Mouse (Mus musculus): ENCODE measurements around the gene Tvp23b. TPM values are rescaled to one million over a fixed set of nuclear protein-coding genes. Genes with fewer than 3 reads are reported as not detected.

Gene Tvp23b
- total RNA-seq, 2 experiments from 2014 or later, result 18.9 to 20.4 TPM

DNA sequence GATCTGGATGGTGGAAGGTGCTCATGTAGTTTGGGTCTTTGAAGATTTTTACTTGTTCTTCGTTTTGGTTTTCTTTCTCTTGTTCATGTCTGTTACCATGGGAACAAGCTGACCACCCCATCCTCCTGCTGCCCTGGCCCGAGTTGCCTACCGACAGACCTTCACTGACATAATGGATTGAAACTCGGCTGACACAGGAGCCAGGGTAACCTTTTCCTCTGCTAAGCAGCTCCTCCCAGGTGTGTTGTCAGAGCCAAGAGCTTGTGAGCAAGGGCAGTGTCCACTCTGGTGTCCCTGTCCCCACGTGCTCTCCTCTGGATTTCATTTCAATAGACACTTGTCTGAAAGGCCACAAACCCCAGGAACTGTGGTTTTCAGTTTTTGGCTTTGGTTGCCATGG lies 59.7 kb downstream of the Tvp23b start:
- DNase-seq (ENCODE audit: low spot score in 2 of 2), result no peak

DNA sequence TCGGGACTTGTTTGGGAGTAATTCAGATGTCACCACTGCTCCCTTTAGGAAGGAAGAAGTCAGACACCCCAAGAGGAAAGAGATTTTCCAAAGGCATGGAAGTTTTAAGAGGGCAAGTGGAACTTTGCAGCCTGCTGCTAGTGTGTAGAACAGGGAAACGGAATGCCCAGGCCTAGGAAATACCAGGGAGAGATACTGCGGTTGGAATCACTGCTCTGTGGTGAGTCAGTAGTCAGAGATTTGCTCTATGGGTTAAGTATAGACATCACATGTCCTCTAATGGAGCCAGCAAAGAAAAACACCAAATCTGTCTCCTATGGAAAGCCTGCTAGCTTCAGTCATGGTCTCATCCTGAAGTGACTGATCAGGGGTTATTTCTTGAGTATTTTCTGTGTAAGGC lies 60.9 kb downstream of the Tvp23b start:
- DNase-seq (ENCODE audit: low spot score in 2 of 2), result no peak

DNA sequence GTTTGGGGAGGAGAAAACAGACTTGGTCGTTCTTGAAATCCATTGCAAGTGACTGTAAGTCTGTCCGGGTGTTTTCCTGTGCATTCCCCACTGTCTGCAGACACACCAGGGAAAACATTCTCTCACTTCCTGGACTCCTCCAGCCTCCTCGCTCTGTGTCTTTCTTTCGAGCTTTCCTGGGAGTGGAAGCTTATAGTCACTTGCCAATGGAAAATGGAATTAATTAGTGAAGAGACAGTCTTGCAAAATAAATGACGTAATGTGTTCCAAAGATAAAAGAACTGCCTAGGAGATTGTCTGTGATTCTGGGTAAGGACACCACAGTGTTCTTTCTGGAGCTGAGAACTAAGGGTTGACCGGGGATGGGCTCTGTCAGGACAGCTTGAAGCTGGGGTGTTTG lies 64.3 kb downstream of the Tvp23b start:
- no peak for DNase-seq (ENCODE audit: low spot score in 2 of 2)

DNA sequence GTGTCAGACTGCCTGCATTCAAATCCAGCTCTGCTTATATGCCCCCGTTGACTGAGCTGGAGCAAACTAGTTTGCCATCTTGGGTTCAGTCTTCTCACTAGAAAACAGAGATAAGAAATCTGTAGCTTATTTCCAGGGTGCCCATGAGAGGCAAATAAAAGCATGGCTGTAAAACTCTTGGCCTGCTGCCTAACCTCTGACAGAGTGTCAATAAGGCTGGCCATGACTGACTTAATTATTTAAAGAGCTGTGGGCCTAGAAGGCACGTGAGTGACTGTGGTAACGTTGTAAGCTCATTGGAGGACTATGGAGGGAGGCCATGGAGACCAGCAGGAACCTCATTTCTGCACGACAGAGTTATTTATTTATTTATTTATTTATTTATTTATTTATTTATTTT lies 66.3 kb downstream of the Tvp23b start:
- no peak for DNase-seq (ENCODE audit: low spot score in 2 of 2)

DNA sequence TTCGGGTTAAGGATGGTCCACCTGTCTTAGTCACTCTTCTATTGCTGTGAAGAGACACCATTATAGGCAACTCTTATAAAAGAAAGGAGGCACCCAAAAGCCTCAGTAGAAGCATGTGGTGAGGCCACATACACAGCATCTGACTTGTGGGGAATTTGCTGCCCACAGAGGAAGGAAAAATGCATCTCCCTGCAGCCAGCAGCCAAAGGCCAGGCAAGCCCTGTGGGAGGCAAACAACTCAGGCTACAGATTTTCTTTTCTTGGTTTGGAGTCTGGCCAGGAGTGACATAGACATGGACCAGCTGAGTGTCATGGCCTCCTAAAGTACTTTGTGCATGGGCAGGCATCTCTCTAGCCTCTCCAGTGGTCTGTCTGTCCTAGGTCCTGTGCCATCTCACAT lies 70.3 kb downstream of the Tvp23b start:
- no peak for DNase-seq (ENCODE audit: low spot score in 2 of 2)

DNA sequence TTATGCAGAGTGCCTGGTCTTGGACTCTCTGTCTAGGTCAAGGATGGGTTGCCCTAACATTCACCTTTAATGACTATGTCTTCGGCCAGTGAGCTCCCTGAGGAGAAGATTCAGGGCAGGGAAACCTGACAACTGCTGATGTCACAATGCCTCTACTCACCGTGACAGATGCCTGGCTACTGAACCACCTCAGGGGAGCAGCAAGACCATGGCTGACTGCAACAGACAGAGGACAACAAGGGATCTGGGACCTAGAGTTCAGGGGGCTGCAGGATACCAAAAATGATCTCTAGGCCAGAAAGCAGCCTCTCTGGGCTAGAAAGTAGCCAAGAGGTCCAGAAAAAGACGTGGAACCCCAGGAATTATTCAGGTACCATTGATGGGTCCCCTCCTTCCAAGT lies 71.8 kb downstream of the Tvp23b start, which contains the start of gene Cdrt4:
Gene Cdrt4 (plus strand): TSS at position 182 of the 400 bp plus-strand sequence.
- no peak for DNase-seq (ENCODE audit: low spot score in 2 of 2)

DNA sequence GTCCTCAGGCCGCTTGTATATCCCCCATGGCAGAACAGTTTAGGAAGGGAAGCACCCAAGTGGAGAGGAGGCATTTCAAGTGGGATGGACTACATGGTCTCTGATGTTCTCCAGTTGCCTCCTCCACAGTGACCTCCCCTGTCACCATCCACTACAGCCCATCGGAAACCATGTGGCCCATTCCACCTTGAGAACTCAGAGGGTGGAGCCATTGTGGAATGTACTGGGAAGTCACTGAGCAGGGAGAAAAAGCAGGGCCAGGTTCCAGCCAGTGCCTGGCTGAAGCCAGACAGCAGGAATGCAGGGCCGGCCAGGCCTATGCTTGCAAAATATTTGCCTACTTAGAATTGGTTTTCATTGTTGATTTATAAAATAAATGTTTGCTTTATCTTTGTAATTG lies 75.5 kb downstream of the Tvp23b start:
- no peak for DNase-seq (ENCODE audit: low spot score in 2 of 2)

DNA sequence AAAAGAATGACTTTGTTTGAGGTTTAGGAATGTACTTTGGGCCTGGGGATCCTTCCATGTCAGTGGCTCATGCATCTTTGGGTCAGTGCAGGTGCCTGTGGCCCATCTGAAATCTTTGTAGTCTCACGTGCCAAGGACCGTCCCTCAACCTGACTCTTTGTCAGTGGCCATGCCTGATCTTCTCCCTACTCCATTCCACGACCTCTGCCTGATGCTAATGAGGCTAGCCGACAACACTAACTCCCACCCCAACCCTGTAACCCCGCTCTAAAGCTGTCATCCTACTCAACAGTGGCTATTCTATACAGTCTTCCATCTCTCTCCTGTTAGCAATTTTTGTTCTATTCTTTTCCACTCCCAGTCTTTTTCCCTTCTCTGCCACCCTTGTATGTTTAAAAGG lies 75.9 kb downstream of the Tvp23b start:
- DNase-seq (ENCODE audit: low spot score in 2 of 2), result no peak

DNA sequence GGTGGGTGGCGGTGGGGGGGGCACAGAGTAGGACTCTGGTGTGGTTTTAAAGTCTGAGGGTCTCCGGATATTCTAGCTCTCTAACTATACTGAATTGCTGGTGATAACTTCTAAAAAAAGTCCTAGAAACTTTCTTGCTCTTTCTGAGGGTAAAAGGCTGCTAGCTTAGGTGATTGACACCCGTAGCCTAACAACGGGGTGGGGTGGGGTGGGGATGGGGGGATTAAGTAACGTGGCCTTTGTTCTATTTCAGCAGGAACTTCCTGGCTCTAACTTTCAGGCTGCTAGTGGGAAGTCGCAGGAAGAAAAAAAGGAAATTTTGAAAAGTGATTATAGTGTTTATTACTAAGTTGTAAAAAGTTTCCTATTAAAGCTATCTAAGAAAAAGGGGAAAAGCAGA lies 76.5 kb downstream of the Tvp23b start:
- DNase-seq (ENCODE audit: low spot score in 2 of 2), result no peak

DNA sequence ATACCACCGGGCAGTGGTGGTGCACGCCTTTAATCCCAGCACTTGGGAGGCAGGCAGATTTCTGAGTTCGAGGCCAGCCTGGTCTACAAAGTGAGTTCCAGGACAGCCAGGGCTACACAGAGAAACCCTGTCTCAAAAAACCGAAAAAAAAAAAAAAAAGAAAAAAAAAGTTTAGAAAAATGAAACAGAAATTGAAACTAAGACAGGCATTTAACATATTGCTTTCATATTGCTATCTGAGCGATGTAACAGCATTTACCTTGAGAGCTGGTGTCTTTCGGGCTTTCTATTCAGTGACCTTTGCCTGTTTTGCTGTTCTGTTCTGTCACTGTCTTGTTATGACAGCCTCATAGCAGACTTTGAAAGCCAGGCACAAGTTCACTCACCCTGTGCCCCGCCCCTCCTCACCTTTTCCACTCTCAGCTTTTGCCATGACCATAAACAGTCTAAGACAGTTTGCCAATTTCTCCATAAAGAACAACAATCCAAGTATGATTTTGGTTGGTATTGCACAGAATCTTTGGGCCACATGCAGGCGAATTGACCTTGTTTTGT lies 78.4 kb downstream of the Tvp23b start:
- no peak for DNase-seq (ENCODE audit: low spot score in 2 of 2)

DNA sequence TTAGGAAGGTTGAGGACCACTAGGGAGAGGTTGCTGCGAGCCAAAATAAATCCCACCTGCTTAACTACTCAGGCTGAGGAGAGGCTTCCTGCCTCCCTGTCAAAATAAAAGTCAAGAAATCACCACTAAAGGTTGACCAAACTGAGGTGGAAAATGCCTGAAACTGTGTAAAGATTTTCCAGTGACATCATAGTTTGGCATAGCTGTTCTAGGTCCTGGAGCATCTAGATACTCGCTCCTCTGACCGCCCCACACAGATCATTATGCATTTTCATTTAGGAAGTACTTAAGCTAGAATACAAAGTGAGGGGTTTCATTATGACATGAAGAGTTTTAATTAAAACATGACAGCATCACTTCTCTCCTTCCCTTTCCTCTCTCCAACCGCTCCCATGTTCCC lies 84.0 kb downstream of the Tvp23b start:
- no peak for DNase-seq (ENCODE audit: low spot score in 2 of 2)

DNA sequence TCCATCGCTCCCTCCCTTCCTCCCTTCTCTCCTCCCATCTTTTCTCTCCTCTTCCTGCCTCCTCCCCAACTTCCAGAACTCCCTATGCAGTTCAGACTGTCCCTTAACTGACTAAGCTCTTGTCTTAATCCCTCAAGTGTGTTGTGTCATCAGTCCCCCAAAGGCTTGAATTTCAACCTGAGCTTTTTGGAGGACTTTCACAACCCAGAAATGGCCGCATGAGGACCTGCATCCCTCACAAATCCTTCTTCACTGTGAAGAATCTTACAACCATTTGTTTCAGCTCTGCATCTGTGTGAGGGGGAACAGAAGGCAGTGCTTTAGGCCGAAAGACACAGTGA lies 87.1 kb downstream of the Tvp23b start:
- no peak for DNase-seq (ENCODE audit: low spot score in 2 of 2)

Other genes with a start within 250 kb of the Tvp23b start
- 10 to 100 TPM; 29.1 to 31.3 TPM for gene Lrrc75a, start 230.9 kb upstream of the Tvp23b start, total RNA-seq (2021)
- 10 to 100 TPM; 24.2 to 26.0 TPM for gene Mmgt2, start 230.8 kb upstream of the Tvp23b start, total RNA-seq (2021)
- 1 to 10 TPM; 3.6 to 4.7 TPM for gene Zfp287, start 147.6 kb upstream of the Tvp23b start, total RNA-seq (2021)
- not detected for gene Gm10428, start 126.4 kb upstream of the Tvp23b start, total RNA-seq (2021)
- 1 to 10 TPM; 5.1 to 5.7 TPM for gene Zfp286, start 90.0 kb upstream of the Tvp23b start, total RNA-seq (2021)
- 10 to 100 TPM; 24.1 to 28.3 TPM for gene Trim16, start 59.2 kb upstream of the Tvp23b start, total RNA-seq (2021)
- gene Fbxw10, start 32.4 kb upstream of the Tvp23b start, total RNA-seq (2021), result 1 to 10 TPM in 1 of 2 experiments, under 1 TPM in 1; 0.96 to 1.1 TPM
- under 1 TPM in 1 of 2 experiments, not detected in 1; 0.66 TPM for gene Cdrt4, start 71.7 kb downstream of the Tvp23b start, total RNA-seq (2021)
- not detected for gene Tekt3, start 182.2 kb downstream of the Tvp23b start, total RNA-seq (2021)
- 100 to 1,000 TPM; 370 to 372 TPM for gene Pmp22, start 249.5 kb downstream of the Tvp23b start, total RNA-seq (2021)